Mouse (Mus musculus) thymus, adult 2 months (tissue): Measurements from ENCODE around the gene Tanc1. TPM values are rescaled to one million over a fixed set of nuclear protein-coding genes. Genes with fewer than 3 reads are reported as not detected.

ENCODE experiments used
- DNase-seq: peaks from one replicate; pipeline ENCODE4 v3.0.0; 2021
- H3K27ac ChIP-seq: fragments of 200-500 bp; 2 replicates; pipeline ENCODE4 v1.5.1; 2012; ENCODE audit warnings: low read length, control low read depth; ENCODE audit not compliant: control insufficient read depth, insufficient read depth
- H3K27me3 ChIP-seq: fragments of 200-500 bp; 2 replicates; pipeline ENCODE4 v1.6.1; 2012; ENCODE audit warnings: mild to moderate bottlenecking, low read length, moderate library complexity, mixed read lengths; ENCODE audit not compliant: control insufficient read depth, insufficient read depth
- H3K36me3 ChIP-seq: fragments of 200-500 bp; 2 replicates; pipeline ENCODE4 v1.6.1; 2012; ENCODE audit warnings: mild to moderate bottlenecking, low read length, moderate library complexity; ENCODE audit not compliant: control insufficient read depth, insufficient read depth
- H3K4me1 ChIP-seq: fragments of 200-500 bp; replicated peaks from 2 replicates; pipeline ENCODE4 v1.6.1; 2012; ENCODE audit warnings: low read length; ENCODE audit not compliant: control insufficient read depth, insufficient read depth
- H3K4me3 ChIP-seq: fragments of 200-500 bp; 2 replicates; pipeline ENCODE4 v1.5.1; 2012; ENCODE audit warnings: mild to moderate bottlenecking, low read length, control low read depth, moderate library complexity; ENCODE audit not compliant: control insufficient read depth, insufficient read depth
- CTCF ChIP-seq: fragments of 200-500 bp; IDR thresholded peaks from 2 replicates; pipeline ENCODE4 v1.5.1; 2012; ENCODE audit warnings: mild to moderate bottlenecking, control low read depth, low read length, moderate library complexity, borderline replicate concordance; ENCODE audit not compliant: control insufficient read depth, poor library complexity, insufficient read depth; ENCODE audit errors: extremely low read depth
- POLR2A ChIP-seq: fragments of 200-500 bp; IDR thresholded peaks from 2 replicates; pipeline ENCODE4 v1.6.1; 2012; ENCODE audit warnings: mild to moderate bottlenecking, low read length, control low read depth, moderate library complexity; ENCODE audit not compliant: control insufficient read depth, poor library complexity, insufficient read depth; ENCODE audit errors: extremely low read depth
- WGBS: fragments of 180-500 bp; shearing (Covaris S2); methylation state at CpG from one replicate; pipeline ENCODE4 v1.1.7; 2018; 5-methylcytosine and 5-hydroxymethylcytosine counted together
- polyA plus RNA-seq: library from polyadenylated mRNA; depleted of rRNA; stranded (reverse); fragments of >200 nt; gene quantifications from 2 replicates; pipeline ENCODE4 v1.2.3, GENCODE M21; 2012

Tanc1 gene
- polyA plus RNA-seq, 1 experiment: 7.3 TPM

GRCm38 (mm10) chr2:59802722-59803387 is 191.0 kb downstream of the Tanc1 start:
- Histone ChIP-seq H3K27me3 (no peaks in the 10 kb centered on the region), H3K4me3 (no peak overlapping the region), H3K36me3 (no peaks in the 10 kb centered on the region), H3K4me1 (no peaks in the 10 kb centered on the region), H3K27ac (no peak overlapping the region)
- TF ChIP-seq CTCF (no peak), POLR2A (no peak)
- no peak for DNase-seq
- 80% methylated on average over 8 of the region's 8 CpGs for WGBS

DNA sequence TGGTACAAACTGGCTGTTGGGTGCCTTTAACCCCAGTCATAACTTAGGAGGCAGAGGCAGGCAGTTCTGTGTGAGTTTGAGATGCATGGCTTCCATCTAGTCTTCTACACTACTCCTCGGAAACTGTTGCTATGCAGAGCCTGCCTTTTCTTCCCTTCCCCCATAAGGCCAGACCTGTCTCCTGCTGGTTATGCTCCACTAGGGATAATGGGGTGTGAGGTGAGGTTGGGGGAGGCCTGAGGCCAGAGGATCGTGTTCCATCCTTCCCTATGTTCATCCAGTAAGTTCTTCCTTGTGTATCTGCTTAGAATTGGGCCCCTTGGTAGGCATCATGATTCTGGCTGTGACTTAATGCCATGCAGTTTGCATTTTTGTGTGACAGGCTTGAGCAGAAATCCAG is 193.8 kb downstream of the Tanc1 start:
- Histone ChIP-seq H3K4me3 (no peak overlapping the region), H3K27me3 (no peaks in the 10 kb centered on the region), H3K27ac (no peak overlapping the region), H3K36me3 (no peaks in the 10 kb centered on the region), H3K4me1 (no peaks in the 10 kb centered on the region)
- no peak for DNase-seq
- no peak for TF ChIP-seq CTCF
- no peak for TF ChIP-seq POLR2A
- 93% methylated on average over 2 of the region's 2 CpGs for WGBS

DNA sequence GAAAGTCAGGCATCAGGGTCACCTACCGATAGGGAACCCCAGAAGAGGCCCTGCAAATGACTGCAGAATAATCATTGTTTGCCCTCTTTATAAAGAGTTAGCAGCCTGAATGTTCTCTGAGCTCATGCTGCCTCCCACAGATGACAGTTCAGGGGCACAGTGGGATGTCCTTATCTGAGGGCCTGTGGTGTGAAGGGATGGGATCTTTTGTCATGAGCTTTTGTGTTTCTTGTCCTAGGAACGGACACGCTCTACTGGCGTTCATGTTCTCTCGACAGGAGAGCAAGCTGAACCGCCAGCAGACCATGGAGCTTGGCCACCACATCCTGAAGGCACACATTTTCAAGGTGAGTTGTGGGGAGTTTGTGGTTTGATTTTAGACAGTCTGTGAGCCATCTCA is 194.2 kb downstream of the Tanc1 start:
- Histone ChIP-seq H3K4me1 (no peaks in the 10 kb centered on the region), H3K36me3 (no peaks in the 10 kb centered on the region), H3K27ac (no peak overlapping the region), H3K4me3 (no peak overlapping the region), H3K27me3 (no peaks in the 10 kb centered on the region)
- no peak for DNase-seq
- WGBS: 30% methylated on average over 6 of the region's 6 CpGs
- TF ChIP-seq POLR2A (no peak), CTCF (no peak)

DNA sequence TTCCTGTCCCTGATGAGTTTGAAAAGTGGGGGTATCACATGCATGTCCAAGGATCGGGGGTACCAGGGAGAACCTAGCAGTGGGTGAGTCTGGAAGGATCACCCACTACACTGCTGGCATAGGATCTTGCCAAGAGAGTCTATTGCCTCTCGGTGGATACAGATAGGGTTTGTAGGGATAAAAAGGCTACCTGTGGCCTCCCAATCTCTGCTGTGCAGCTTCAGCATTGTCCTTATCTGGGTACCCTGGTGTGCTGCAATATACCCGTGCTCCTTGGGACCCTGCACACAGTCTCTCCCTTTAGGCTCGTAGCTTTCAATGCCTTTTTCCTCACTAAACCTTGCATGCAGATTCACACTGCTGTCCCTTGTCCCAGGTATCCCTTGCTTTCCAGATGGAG is 196.8 kb downstream of the Tanc1 start:
- no peak overlapping the region for H3K27ac ChIP-seq
- no peaks in the 10 kb centered on the region for H3K27me3 ChIP-seq

GRCm38 (mm10) chr2:59810039-59810438 is 198.2 kb downstream of the Tanc1 start:
- DNase-seq: no peak
- Histone ChIP-seq H3K27me3 (no peaks in the 10 kb centered on the region), H3K27ac (no peak overlapping the region), H3K4me3 (no peak overlapping the region), H3K4me1 (no peaks in the 10 kb centered on the region), H3K36me3 (no peaks in the 10 kb centered on the region)
- TF ChIP-seq CTCF (no peak), POLR2A (no peak)
- WGBS: 98% methylated on average over 7 of the region's 7 CpGs

More for the DNA sequence above, 196.8 kb downstream of the Tanc1 start:
- WGBS: 96% methylated on average over 4 of the region's 4 CpGs
- no peaks in the 10 kb centered on the region for H3K36me3 ChIP-seq
- no peak overlapping the region for H3K4me3 ChIP-seq
- no peaks in the 10 kb centered on the region for H3K4me1 ChIP-seq
- DNase-seq: no peak
- no peak for TF ChIP-seq POLR2A
- no peak for TF ChIP-seq CTCF

- WGBS: 100% methylated on average over 1 of the region's 1 CpGs
- no peak for TF ChIP-seq CTCF
- no peak for TF ChIP-seq POLR2A
- H3K27me3 ChIP-seq: no peaks in the 10 kb centered on the region
- H3K36me3 ChIP-seq: no peaks in the 10 kb centered on the region
- DNase-seq: no peak
- H3K4me1 ChIP-seq: no peaks in the 10 kb centered on the region
- H3K27ac ChIP-seq: no peak overlapping the region
- H3K4me3 ChIP-seq: no peak overlapping the region
These were observed 199.4 kb downstream of the Tanc1 start for GRCm38 (mm10) chr2:59811247-59811646.

DNA sequence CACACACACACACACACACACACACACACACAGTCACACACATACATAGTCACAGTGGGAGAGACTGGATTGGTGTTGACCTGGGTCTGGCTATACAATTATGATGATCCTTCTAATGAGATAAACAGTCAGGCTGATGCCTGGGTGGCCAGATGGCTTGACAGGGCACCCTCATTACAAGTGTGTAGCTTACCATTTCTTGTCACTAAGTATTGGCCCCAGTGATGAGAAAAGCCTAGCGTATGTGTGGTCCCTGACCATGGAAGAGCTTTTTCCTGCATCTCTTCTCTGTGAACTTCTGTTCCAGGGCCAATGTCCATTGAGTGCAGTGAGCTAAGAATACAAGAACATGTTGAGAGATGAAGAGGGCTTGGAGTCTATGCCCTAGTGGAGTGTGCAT is 200.8 kb downstream of the Tanc1 start:
- Histone ChIP-seq H3K4me3 (no peak overlapping the region), H3K27me3 (no peaks in the 10 kb centered on the region), H3K4me1 (no peaks in the 10 kb centered on the region), H3K27ac (no peak overlapping the region), H3K36me3 (no peaks in the 10 kb centered on the region)
- no peak for TF ChIP-seq CTCF
- TF ChIP-seq POLR2A: no peak
- 100% methylated on average over 1 of the region's 1 CpGs for WGBS
- no peak for DNase-seq
